Mouse (Mus musculus) heart, adult 2 months (tissue): ENCODE measurements around the gene Phactr2.
A peak's percentile ranks its signal among the peaks of the same experiment; 100 is the strongest.

Source experiments
- CTCF ChIP-seq: fragments of 200-600 bp; IDR thresholded peaks from 2 replicates; pipeline ENCODE4 v1.8.1; 2022; ENCODE audit warnings: antibody characterized with exemption, mild to moderate bottlenecking, moderate library complexity
- EP300 ChIP-seq: fragments of 200-500 bp; IDR thresholded peaks from 2 replicates; pipeline ENCODE4 v1.6.1; 2011; ENCODE audit warnings: low read depth, low read length, control low read depth; ENCODE audit not compliant: insufficient read depth
- POLR2A ChIP-seq: fragments of 200-500 bp; IDR thresholded peaks from 2 replicates; pipeline ENCODE4 v1.6.1; 2011; ENCODE audit warnings: mild to moderate bottlenecking, low read depth, low read length, control low read depth; ENCODE audit not compliant: insufficient read depth

- 0 out of 2 replicates have a peak, but pooled peaks have one; percentile 55 for TF ChIP-seq EP300
- TF ChIP-seq POLR2A, result no peak
- TF ChIP-seq CTCF, result no peak
Observed at GRCm38 (mm10) chr10:13502371-13502770, 28.2 kb upstream of the Phactr2 start.
